Mouse (Mus musculus) myocyte (in vitro differentiated cells): ENCODE measurements around the gene Lrrc74b.

Experiments
- CEBPB ChIP-seq: IDR thresholded peaks from 2 replicates; pipeline ENCODE4 v1.6.1; 2011; ENCODE audit warnings: mild to moderate bottlenecking, moderate library complexity; ENCODE audit not compliant: poor library complexity, insufficient read depth, severe bottlenecking
- E2F4 ChIP-seq: IDR thresholded peaks from one replicate; pipeline ENCODE4 v1.6.1; 2011; ENCODE audit warnings: mild to moderate bottlenecking, control low read depth, moderate library complexity; ENCODE audit not compliant: insufficient read depth
- MYOD1 ChIP-seq, 3 experiments: IDR thresholded peaks; one replicate each; pipeline ENCODE4 v1.6.1; 2011; ENCODE audit warnings: control low read depth in 2 of 3, low read depth in 2 of 3, mild to moderate bottlenecking in 2 of 3, moderate library complexity in 1 of 3; ENCODE audit not compliant: insufficient read length in 2 of 3, control insufficient read depth in 1 of 3
- POLR2A ChIP-seq: IDR thresholded peaks from one replicate; pipeline ENCODE4 v1.6.1; 2011; ENCODE audit warnings: low read depth, mild to moderate bottlenecking, control low read depth, moderate library complexity; ENCODE audit not compliant: insufficient read length
- SRF ChIP-seq: IDR thresholded peaks from one replicate; pipeline ENCODE4 v1.6.1; 2011; ENCODE audit warnings: low read depth; ENCODE audit not compliant: control insufficient read depth, insufficient read length
- TCF12 ChIP-seq: IDR thresholded peaks from one replicate; pipeline ENCODE4 v1.6.1; 2011; ENCODE audit warnings: mild to moderate bottlenecking, control low read depth; ENCODE audit not compliant: poor library complexity, insufficient read depth, severe bottlenecking
- USF1 ChIP-seq: IDR thresholded peaks from one replicate; pipeline ENCODE4 v1.6.1; 2011; ENCODE audit warnings: low read depth, mild to moderate bottlenecking, control low read depth, moderate library complexity

DNA sequence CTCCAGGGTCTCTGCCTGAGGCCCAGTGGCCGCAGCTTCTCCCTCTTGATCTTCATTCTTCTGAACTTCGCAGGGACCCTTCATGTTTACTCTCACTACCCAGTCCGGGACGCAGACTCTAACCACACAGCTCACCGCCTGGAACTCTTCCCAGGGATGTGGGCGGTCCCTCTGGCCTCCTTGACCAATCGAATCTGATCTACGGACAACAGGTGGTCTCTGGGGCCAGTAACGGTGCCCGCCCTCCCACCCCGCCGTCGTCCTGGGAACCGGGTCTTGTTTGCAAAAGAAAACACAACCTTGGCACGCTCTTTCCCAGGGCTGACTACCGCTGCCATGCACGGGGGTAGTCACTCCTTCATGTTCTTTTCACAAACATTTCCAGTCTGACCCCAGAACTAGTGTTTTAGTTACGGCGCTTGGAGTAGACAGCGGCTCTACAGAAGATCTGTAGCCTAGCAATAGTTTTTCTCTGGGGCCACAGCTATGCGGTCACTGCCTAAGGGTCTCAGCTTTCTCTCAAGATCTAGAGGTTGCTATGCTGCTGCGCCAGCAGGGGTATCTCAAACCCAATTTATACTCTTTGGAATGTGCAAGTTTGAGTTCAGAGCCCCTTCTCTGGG lies at the start of gene Lrrc74b:
- TF ChIP-seq POLR2A (peak; percentile 36), TCF12 (no peak), USF1 (no peak), CEBPB (no peak), SRF (no peak), E2F4 (no peak), MYOD1 (IDR thresholded peaks at IDR 0.05; ENCODE audit: control insufficient read depth in 1 of 3, insufficient read length in 2 of 3, low read depth in 2 of 3) (peak in 2 of 3 experiments; percentile 64 to 76)
